Mouse (Mus musculus) T-cell, adult 2 months (primary cell): ENCODE results near the gene Npas4.
"Not testable (repeated sequence)": the region's sequence is repeated elsewhere in the genome, so short reads cannot be mapped to it uniquely, and the experiment has no call there.

Source experiments
- DNase-seq: peaks from one replicate; pipeline ENCODE4 v3.0.0; 2022; ENCODE audit warnings: low spot score

Npas4 gene

DNA sequence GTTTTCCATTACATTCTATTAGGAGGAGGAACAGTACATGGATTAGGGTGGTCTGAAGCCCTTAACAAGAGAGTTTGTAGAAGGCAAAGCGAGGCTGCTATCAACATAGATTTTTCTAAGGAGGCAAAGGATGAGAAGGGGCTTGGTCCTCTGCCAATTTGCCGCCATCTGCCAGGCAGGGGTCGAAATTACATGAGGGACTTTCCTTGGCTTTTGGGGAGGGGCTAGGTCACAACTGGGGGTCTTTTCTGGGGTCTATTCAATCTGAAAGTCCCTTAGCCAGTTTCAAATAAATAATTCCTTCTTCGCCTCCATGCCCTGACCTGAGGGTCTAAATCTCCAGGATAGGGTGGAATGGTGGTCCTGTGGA lies at the start of gene Npas4:
TSS of gene Npas4 (minus strand) at position 61 of the 370 bp plus-strand sequence.
- no peak for DNase-seq

- no peak for DNase-seq
Observed at GRCm38 (mm10) chr19:5039301-5040114, 49.4 kb upstream of the Npas4 start.

DNA sequence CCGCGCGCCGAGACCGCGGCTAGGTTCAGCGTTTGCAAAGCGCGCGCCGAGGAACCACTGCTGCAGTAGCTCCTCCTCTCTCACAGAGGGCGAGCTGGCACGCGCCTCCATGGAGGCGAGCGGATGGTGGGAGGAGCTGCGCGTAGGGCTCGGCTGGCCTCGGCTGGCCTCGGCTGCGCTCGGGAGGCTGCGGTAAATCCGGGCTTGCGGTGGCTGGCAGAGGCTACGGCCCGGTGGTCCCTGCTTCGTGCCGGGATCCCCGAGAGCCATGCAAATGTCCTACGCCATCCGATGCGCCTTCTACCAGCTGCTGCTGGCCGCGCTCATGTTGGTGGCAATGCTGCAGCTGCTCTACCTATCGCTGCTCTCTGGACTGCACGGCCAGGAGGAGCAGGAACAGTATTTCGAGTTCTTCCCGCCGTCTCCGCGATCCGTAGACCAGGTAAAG lies 48.6 kb upstream of the Npas4 start, which contains the start of the genes B4gat1 and AC124502.3:
TSS of gene B4gat1 (plus strand) at position 118 of the 448 bp plus-strand sequence.
TSS of gene AC124502.3 (plus strand) at position 183 of the 448 bp plus-strand sequence.
- peak; percentile 85 for DNase-seq

- peak; percentile 45 for DNase-seq
Observed at GRCm38 (mm10) chr19:5037678-5038571, 47.8 kb upstream of the Npas4 start.

DNA sequence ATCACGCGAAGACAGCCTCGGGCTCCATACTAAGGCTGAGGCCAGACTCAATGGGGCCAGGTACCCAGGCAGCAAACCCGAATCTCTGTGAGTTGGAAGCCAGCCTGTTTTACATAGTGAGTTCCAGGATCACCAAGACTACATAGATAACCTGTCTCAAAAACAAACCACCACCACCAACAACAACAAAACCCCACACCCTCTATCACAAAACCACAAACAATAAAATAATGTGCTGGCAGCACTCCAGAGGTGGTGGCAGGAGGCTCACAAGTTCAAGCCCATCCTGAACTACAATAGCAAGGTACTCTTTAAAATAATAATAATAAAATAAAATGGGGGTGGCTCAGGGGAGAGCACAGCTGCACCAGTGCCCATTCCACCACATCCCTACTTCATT lies 46.5 kb upstream of the Npas4 start:
- DNase-seq: no peak

DNA sequence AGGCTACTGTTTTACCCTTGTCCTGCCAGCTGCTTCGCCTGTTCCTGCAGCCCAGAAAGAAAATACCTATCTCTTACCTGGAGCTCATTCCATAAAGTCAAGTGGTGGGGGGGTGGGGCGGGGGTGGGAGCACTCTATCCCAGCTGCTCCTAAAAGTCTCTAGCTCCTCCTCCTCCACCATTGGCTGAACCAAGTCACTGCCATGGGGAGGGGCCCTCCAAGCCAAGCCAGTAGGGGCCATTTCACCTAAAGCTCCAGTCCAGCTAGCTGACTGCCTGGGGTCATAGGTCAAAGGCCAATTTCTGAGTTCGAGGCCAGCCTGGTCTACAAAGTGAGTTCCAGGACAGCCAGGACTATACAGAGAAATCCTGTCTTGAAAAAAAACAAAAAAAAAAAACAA lies 42.6 kb upstream of the Npas4 start:
- DNase-seq: no peak

DNA sequence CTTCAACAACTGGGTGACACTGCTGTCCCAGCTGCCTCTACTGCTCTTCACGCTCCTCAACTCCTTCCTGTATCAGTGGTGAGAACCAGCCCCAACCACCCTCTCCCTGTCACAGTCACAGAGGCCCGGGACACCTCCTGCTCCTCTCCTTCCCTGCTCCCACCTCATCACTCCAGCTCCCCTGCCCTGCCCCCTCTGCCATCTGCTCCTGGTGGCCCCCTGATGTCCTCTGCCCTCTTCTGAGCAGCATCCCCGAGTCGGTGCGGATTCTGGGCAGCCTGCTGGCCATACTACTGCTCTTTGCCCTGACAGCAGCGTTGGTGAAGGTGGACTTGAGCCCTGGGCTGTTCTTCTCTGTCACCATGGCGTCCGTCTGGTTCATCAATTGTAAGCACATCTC lies 36.0 kb upstream of the Npas4 start:
- no peak for DNase-seq

- DNase-seq: peak; percentile 84
Observed at GRCm38 (mm10) chr19:5023621-5024479, 33.7 kb upstream of the Npas4 start, which contains the start of gene Slc29a2. Gene Slc29a2, plus strand, starts transcription at chr19:5023860.

GRCm38 (mm10) chr19:5021416-5021815 lies 31.3 kb upstream of the Npas4 start:
- no peak for DNase-seq

DNA sequence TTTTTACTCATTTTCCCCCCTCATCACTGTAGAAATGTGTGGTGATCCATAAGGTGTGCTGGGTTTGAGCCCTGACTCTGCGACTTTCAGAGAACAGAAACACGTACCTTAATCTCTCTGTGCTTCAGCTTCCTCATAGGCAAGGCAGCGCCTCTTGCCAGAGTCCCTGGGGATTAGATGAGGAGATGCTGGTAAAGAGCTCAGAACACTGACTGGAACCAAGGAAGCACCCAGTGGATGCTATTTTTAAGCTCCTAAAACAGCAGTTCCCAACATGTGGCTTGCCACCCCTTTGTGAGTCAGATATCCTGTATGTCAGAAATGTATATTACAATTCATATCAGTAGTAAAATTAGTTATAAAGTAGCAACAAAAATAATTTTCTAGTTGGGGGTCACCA lies 28.1 kb upstream of the Npas4 start:
- no peak for DNase-seq

GRCm38 (mm10) chr19:5017611-5018010 lies 27.5 kb upstream of the Npas4 start:
- DNase-seq: no peak

DNA sequence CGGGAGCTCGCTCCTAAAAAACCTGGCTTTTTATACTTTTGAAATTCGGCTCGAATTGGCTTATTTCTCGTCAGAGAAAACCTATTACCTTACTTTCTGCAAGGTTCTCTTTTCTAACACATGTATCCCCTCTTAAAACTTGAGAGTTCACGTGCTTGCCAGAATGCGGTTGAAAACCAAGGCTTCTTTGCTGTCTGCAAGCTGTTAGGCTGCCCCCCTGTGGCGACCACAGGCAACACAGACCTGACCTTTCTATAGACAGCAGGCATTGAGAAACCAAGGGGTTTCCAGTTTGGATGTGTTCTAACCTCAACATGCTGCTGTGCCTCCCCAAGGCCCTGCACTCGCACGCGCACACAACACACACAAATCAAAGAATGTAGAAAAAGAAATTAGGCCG lies 26.7 kb upstream of the Npas4 start:
- peak; percentile 75 for DNase-seq

DNA sequence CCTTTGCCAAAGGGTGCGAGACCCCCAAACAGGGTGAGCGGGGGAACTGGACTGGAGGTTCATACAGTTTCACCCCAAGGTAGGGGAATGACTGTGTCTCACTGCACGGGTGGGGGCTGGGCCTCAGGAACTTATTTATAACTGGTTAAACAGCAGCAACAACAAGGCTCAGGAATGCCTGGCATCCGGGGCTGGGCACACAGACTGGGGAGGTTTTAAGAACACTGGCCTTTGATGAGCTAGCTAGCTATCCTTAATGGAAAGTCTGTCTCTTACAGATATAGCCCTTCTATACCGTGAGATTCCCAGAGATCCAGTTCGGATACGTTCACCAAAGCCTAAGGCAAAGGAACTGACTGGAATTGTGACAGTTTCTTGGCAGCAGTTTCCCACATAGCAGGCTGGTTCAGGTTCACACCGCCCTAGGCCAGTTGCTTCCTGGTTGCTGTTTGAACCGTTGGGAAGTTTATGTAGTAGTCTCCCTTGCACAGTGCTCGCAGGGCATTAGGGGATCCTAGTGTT lies 26.2 kb upstream of the Npas4 start:
- DNase-seq: no peak

GRCm38 (mm10) chr19:5014961-5015398 lies 24.9 kb upstream of the Npas4 start:
- DNase-seq: peak; percentile 35

DNA sequence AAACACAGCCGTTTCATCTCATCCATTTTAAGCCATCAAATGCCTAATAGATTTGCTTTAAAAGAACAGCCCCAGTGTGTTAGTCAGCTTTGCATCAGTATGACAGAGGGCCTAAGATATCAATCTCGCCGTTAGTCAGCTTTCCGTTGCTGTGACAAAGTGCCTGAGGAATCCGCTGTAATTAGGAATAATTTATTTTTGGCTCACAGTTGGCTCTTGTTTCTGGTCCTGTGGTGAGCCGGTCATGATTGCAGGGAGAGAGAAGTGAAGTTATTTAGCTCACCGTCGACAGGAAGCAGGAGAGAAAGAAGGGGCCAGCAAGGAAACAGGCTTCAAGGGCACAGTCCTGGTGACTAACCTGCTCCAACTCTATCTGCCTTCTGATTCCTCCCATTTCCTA lies 23.0 kb upstream of the Npas4 start:
- no peak for DNase-seq

- DNase-seq: no peak
Observed at GRCm38 (mm10) chr19:5004925-5005324, 14.8 kb upstream of the Npas4 start.

DNA sequence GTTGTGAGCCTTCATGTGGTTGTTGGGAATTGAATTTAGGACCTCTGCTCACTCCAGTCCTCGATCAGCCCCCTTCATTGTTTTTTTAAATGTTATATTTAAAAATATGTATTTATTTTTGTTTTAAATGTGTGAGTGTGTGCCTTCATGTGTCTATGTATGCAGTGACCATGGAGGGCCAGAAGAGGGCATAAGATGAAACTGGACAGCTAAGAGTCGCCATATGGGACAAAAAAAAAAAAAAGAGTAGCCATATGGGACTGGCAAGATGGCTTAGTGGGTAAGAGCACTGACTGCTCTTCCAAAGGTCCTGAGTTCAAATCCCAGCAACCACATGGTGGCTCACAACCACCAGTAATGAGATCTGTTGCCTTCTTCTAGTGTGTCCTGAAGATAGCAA lies 13.5 kb upstream of the Npas4 start:
- DNase-seq: not testable (repeated sequence)

GRCm38 (mm10) chr19:5001666-5002406 lies 11.7 kb upstream of the Npas4 start:
- peak; percentile 92 for DNase-seq

DNA sequence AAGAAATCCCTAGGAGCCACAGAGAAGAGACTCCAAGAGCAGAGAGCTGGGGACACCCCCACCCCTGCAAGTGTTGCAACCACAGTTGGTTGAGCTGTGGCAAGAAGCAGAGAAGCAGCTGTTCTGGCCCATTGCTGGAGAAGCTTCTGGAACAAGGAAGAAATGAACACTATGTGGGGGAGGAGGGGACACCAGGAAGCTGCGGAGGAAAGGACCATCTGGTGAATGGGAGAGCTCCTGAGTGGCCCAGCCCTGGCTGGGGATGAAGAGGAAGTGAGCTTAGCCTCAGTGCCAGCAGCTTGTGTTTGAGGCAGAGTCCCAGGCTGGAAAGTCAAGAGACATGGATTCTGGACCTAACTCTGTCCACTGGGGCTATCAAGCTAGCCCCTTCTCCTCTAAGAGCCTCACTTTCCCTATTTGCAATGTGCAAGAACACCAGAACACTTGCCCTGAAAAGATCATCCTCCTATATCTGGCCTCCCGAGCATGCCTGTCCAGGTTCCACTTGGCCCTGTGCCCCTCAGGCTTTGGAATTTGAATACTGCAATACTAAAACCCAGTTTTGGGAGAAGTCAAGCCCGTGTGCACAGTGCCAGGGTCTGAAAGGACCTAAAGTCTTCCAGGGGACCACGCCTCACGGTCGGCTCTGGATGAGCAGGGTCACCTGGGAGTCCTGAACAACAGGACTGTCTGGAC lies 9.5 kb upstream of the Npas4 start:
- no peak for DNase-seq

GRCm38 (mm10) chr19:4994043-4994442 lies 3.9 kb upstream of the Npas4 start:
- DNase-seq: no peak
